Mouse (Mus musculus) thymus, postnatal 0 days (tissue): ENCODE measurements around the gene Zbtb33. TPM values are rescaled to one million over a fixed set of nuclear protein-coding genes. Genes with fewer than 3 reads are reported as not detected.

Experiments
- DNase-seq: peaks from one replicate; pipeline ENCODE4 v3.0.0-alpha.2; 2015; ENCODE audit warnings: low spot score
- polyA plus RNA-seq: library from polyadenylated mRNA; unstranded; fragments of >200 nt; fragmentation: Nextera tagmentation; extraction: Ambion mirVana; gene quantifications from 2 replicates; pipeline ENCODE4 v1.2.1, GENCODE M21; 2015

Gene Zbtb33
- polyA plus RNA-seq = 3.3 and 4.0 TPM in 2 replicates

GRCm38 (mm10) chrX:38189552-38190457 lies at the start of gene Zbtb33:
Zbtb33 (plus strand) TSS chrX:38189793.
- peak; percentile 88 for DNase-seq

GRCm38 (mm10) chrX:38159097-38159496 lies 30.5 kb upstream of the Zbtb33 start:
- DNase-seq = no peak

GRCm38 (mm10) chrX:38165315-38165714 lies 24.3 kb upstream of the Zbtb33 start:
- no peak for DNase-seq

- no peak for DNase-seq
Observed at GRCm38 (mm10) chrX:38166064-38166463, 23.5 kb upstream of the Zbtb33 start.

GRCm38 (mm10) chrX:38166592-38166991 lies 23.0 kb upstream of the Zbtb33 start:
- no peak for DNase-seq

GRCm38 (mm10) chrX:38179891-38180310 lies 9.7 kb upstream of the Zbtb33 start:
- peak; percentile 16 for DNase-seq

GRCm38 (mm10) chrX:38180656-38181607 lies 8.7 kb upstream of the Zbtb33 start:
- peak; percentile 7 for DNase-seq

GRCm38 (mm10) chrX:38181608-38182258 lies 7.9 kb upstream of the Zbtb33 start:
- peak; percentile 77 for DNase-seq

- DNase-seq = no peak
Observed at GRCm38 (mm10) chrX:38185520-38185919, 4.1 kb upstream of the Zbtb33 start.

GRCm38 (mm10) chrX:38190458-38190764 lies 818 bp downstream of the Zbtb33 start:
- no peak for DNase-seq

GRCm38 (mm10) chrX:38201816-38202215 lies 12.2 kb downstream of the Zbtb33 start:
- no peak for DNase-seq

GRCm38 (mm10) chrX:38207392-38207791 lies 17.8 kb downstream of the Zbtb33 start:
- no peak for DNase-seq

- no peak for DNase-seq
Observed at GRCm38 (mm10) chrX:38216986-38217675, 27.5 kb downstream of the Zbtb33 start.

GRCm38 (mm10) chrX:38217676-38217991 lies 28.0 kb downstream of the Zbtb33 start:
- DNase-seq = no peak

GRCm38 (mm10) chrX:38222757-38223156 lies 33.2 kb downstream of the Zbtb33 start:
- DNase-seq = no peak

GRCm38 (mm10) chrX:38229888-38230287 lies 40.3 kb downstream of the Zbtb33 start:
- no peak for DNase-seq

- peak; percentile 18 for DNase-seq
Observed at GRCm38 (mm10) chrX:38237731-38238130, 48.1 kb downstream of the Zbtb33 start.
